In genomic region chr5:4661420-4662197, GRCm38 (mm10) we compare ENCODE assay signal across 12 mouse cellular contexts.
DNase-seq lines count a peak whose midpoint lies in the region; ATAC-seq and TF ChIP-seq lines count a peak whose summit lies in the region.
"Had no signal": no experiment of that assay in that cellular context is flagged by ENCODE, and none has a peak within 500 bp of the region (broad histone marks: within the 10 kb centered on the region; RNA-seq: fewer than 3 reads in every experiment).

No protein-coding gene starts in this region.

- 40% methylated on average over 12 of the region's 12 CpGs for WGBS in neural tube, embryonic 11.5 days
- 5% methylated on average over 12 of the region's 12 CpGs for WGBS in lung, embryonic 16.5 days
- WGBS in stomach, postnatal 0 days, result 23% methylated on average over 12 of the region's 12 CpGs
- WGBS in forebrain, embryonic 13.5 days, result 42% methylated on average over 12 of the region's 12 CpGs

- H3K27ac ChIP-seq in neural tube, embryonic 11.5 days (ENCODE audit: low read depth, low read length), result no peak overlapping the region
- no peak overlapping the region for H3K27ac ChIP-seq in lung, embryonic 16.5 days (ENCODE audit: low read length)
- H3K27ac ChIP-seq in stomach, postnatal 0 days (replicated peaks), result no peak overlapping the region
- H3K27ac ChIP-seq in forebrain, embryonic 13.5 days, result no peak overlapping the region
- H3K27ac ChIP-seq: hindbrain, embryonic 13.5 days; liver, embryonic 12.5 days had no signal

- DNase-seq in embryo, embryonic 11 days, result peak; percentile 32
- DNase-seq in embryo, embryonic 9.5 days (ENCODE audit: extremely low spot score), result no peak
- peak; percentile 15 for DNase-seq in neural tube, embryonic 11.5 days (ENCODE audit: low spot score)
- no peak for DNase-seq in neural tube, embryonic 10.5 days (ENCODE audit: extremely low spot score, low spot score)
- DNase-seq in stomach, postnatal 0 days (ENCODE audit: low spot score), result no peak
- DNase-seq in ovary, adult 18-20 months (ENCODE audit: low spot score), result no peak
- DNase-seq: cerebellum, postnatal 36 days; thymus, postnatal 25 days had no signal

- ATAC-seq in neural tube, embryonic 11.5 days (ENCODE audit: insufficient read depth, low FRiP score, low TSS enrichment), result no peak
- ATAC-seq in lung, embryonic 16.5 days (ENCODE audit: low read depth), result peak; percentile 81
- no peak for ATAC-seq in stomach, postnatal 0 days (ENCODE audit: low FRiP score, low TSS enrichment)
- no peak for ATAC-seq in forebrain, embryonic 13.5 days
- ATAC-seq: liver, embryonic 12.5 days had no signal

- no peak overlapping the region for H3K4me3 ChIP-seq in neural tube, embryonic 11.5 days (ENCODE audit: low read depth, low read length)
- H3K4me3 ChIP-seq in lung, embryonic 16.5 days (ENCODE audit: low read length), result no peak overlapping the region; the same call in 1 of the 2 replicates
- H3K4me3 ChIP-seq in stomach, postnatal 0 days (ENCODE audit: low read depth, low read length), result no peak overlapping the region
- no peak overlapping the region for H3K4me3 ChIP-seq in forebrain, embryonic 13.5 days
- H3K4me3 ChIP-seq: hindbrain, embryonic 13.5 days; liver, embryonic 12.5 days had no signal

- H3K9me3 ChIP-seq in neural tube, embryonic 11.5 days (ENCODE audit: control insufficient read depth, low read length), result no peaks in the 10 kb centered on the region
- no peaks in the 10 kb centered on the region; the same call in none of the 2 replicates for H3K9me3 ChIP-seq in lung, embryonic 16.5 days (ENCODE audit: control insufficient read depth, low read length)
- H3K9me3 ChIP-seq in stomach, postnatal 0 days (ENCODE audit: control insufficient read depth, low read length), result no peaks in the 10 kb centered on the region
- no peaks in the 10 kb centered on the region; the same call in 1 of the 2 replicates for H3K9me3 ChIP-seq in forebrain, embryonic 13.5 days (replicated peaks)
- H3K9me3 ChIP-seq: liver, embryonic 12.5 days had no signal

- no peak for TF ChIP-seq CTCF in stomach, postnatal 0 days (IDR thresholded peaks at IDR 0.05; ENCODE audit: low read depth)

- H3K4me1 ChIP-seq in neural tube, embryonic 11.5 days (ENCODE audit: control insufficient read depth, insufficient read depth, low read length), result no peaks in the 10 kb centered on the region; the same call in 1 of the 2 replicates
- peaks cover 8% of the 10 kb centered on the region for H3K4me1 ChIP-seq in lung, embryonic 16.5 days (replicated peaks; ENCODE audit: control insufficient read depth, insufficient read depth, low read length)
- no peaks in the 10 kb centered on the region for H3K4me1 ChIP-seq in stomach, postnatal 0 days (replicated peaks; ENCODE audit: control insufficient read depth, insufficient read depth)
- peaks cover 11% of the 10 kb centered on the region for H3K4me1 ChIP-seq in forebrain, embryonic 13.5 days
- H3K4me1 ChIP-seq: liver, embryonic 12.5 days had no signal

- no peak overlapping the region for H3K4me2 ChIP-seq in neural tube, embryonic 11.5 days (ENCODE audit: low read depth)
- peak overlapping the region; percentile 47 for H3K4me2 ChIP-seq in lung, embryonic 16.5 days (ENCODE audit: low read depth, low read length)
- H3K4me2 ChIP-seq in stomach, postnatal 0 days (replicated peaks; ENCODE audit: low read depth), result peak overlapping the region; percentile 20
- H3K4me2 ChIP-seq in forebrain, embryonic 13.5 days, result no peak overlapping the region
- H3K4me2 ChIP-seq: hindbrain, embryonic 13.5 days; liver, embryonic 12.5 days had no signal

- TF ChIP-seq EP300 in stomach, postnatal 0 days (optimal IDR thresholded peaks at IDR 0.05), result no peak

- no peaks in the 10 kb centered on the region for H3K27me3 ChIP-seq in neural tube, embryonic 11.5 days (ENCODE audit: control insufficient read depth, insufficient read depth, low read length)
- 0 out of 2 replicates have a peak, but pooled peaks cover 2% of the 10 kb centered on the region for H3K27me3 ChIP-seq in lung, embryonic 16.5 days (ENCODE audit: control insufficient read depth, insufficient read depth, low read depth, low read length)
- no peaks in the 10 kb centered on the region for H3K27me3 ChIP-seq in stomach, postnatal 0 days (ENCODE audit: control insufficient read depth, insufficient read depth, low read length)
- H3K27me3 ChIP-seq in forebrain, embryonic 13.5 days, result no peaks in the 10 kb centered on the region
- H3K27me3 ChIP-seq: liver, embryonic 12.5 days had no signal

- H3K36me3 ChIP-seq in neural tube, embryonic 11.5 days (ENCODE audit: control insufficient read depth, insufficient read depth, low read length), result no peaks in the 10 kb centered on the region
- H3K36me3 ChIP-seq in lung, embryonic 16.5 days (ENCODE audit: control insufficient read depth, insufficient read depth, low read length), result no peaks in the 10 kb centered on the region
- no peaks in the 10 kb centered on the region for H3K36me3 ChIP-seq in stomach, postnatal 0 days (ENCODE audit: control insufficient read depth, insufficient read depth, low read length)
- H3K36me3 ChIP-seq in forebrain, embryonic 13.5 days (ENCODE audit: poor library complexity, severe bottlenecking), result no peaks in the 10 kb centered on the region
- H3K36me3 ChIP-seq: hindbrain, embryonic 13.5 days; liver, embryonic 12.5 days had no signal

- no peak overlapping the region for H3K9ac ChIP-seq in neural tube, embryonic 11.5 days (ENCODE audit: low read length)
- H3K9ac ChIP-seq in lung, embryonic 16.5 days (ENCODE audit: low read length), result no peak overlapping the region
- no peak overlapping the region for H3K9ac ChIP-seq in stomach, postnatal 0 days (ENCODE audit: low read length)
- no peak overlapping the region for H3K9ac ChIP-seq in forebrain, embryonic 13.5 days
- H3K9ac ChIP-seq: hindbrain, embryonic 13.5 days; liver, embryonic 12.5 days had no signal

Comparison
In these comparisons a context has a peak if more than half of its experiments do, and no peak if none do; other contexts are left out.
1. DNase-seq: peak in embryo, embryonic 11 days (single experiment) and neural tube, embryonic 11.5 days (single experiment); none in embryo, embryonic 9.5 days (single experiment), neural tube, embryonic 10.5 days (single experiment), stomach, postnatal 0 days (single experiment) and ovary, adult 18-20 months (single experiment).
2. H3K4me2 ChIP-seq: peak in lung, embryonic 16.5 days (single experiment) and stomach, postnatal 0 days (single experiment); none in neural tube, embryonic 11.5 days (single experiment) and forebrain, embryonic 13.5 days (single experiment).